Mouse (Mus musculus) telencephalon, adult 2 months (tissue): ENCODE measurements around the gene Alg6.

Source experiments
- DNase-seq: peaks from one replicate; pipeline ENCODE4 v3.0.0-alpha.2; 2011; ENCODE audit warnings: low read depth, low spot score

Alg6 gene

DNA sequence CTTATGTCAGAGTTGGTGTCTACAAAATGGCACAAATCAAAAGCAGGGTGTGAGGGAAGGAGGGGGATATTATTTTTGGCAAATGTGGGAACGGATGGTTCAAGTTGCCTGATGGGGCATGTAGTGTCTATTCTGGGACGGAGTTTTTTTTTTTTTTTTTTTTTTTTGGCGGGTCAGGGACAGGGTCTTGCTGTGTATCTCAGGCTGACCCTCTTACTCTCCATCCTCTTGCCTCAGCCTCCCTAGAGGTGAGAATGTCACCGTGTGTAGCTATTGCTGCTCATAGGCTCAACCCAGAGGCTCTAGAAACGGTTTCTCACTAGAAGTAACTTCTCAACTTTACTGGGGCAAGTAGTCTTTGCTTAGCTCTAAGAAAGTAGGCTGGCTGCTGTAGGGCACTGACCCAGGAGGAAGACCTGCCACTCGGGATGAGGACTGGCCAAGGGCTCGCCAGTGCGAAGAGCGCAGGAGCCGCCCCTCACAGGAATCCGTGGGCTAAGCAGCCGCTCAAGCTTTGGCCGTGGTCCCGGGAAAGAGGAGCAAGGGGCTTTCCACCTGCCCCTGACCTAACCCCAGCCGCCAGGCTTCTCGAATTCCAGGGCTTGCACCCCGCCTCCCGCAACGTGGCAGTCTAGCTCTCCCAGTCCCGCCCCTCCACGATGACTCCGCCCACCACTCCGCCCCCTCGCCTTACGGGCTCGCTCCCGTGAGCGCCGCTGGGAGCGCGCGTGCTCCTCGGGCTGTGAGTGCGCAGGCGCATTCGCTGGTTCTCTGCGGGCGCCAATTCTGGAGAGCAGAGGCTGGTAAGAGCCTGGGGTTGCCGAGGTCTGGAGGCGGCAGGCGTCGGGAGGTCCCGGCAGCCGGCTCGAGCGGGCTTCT lies at the start of gene Alg6:
Alg6 (plus strand) TSS at position 761 of the 879 bp plus-strand sequence.
- peak; percentile 74 for DNase-seq

GRCm38 (mm10) chr4:99670203-99670851 lies 45.1 kb upstream of the Alg6 start:
- no peak for DNase-seq

- DNase-seq, result no peak
Measured at GRCm38 (mm10) chr4:99675191-99675590, 40.3 kb upstream of the Alg6 start.

- no peak for DNase-seq
Measured at GRCm38 (mm10) chr4:99683941-99684340, 31.5 kb upstream of the Alg6 start.

DNA sequence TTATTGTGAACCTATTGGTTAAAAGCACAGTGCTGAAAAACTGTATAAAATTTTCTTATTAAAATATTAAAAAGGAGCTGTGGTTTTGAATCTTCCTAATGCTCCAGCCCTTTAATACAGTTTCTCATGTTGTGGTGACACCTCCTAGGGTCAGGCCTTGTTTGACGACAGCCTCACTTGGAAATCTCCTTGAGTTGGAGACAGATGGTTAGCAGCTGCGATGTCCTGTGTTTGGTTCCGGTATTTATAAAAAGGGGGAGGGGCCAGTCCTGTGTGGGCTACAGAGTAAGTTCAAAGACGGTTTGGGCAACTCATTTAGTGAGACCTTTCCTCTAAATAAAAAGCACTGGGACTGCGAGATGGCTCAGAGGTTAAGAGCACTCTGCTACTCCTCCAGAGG lies 29.2 kb upstream of the Alg6 start:
- DNase-seq, result no peak

- DNase-seq, result no peak
Measured at GRCm38 (mm10) chr4:99712583-99713183, 2.8 kb upstream of the Alg6 start.

GRCm38 (mm10) chr4:99713971-99714370 lies 1.5 kb upstream of the Alg6 start:
- no peak for DNase-seq

- DNase-seq, result no peak
Measured at GRCm38 (mm10) chr4:99715783-99716416, 436 bp downstream of the Alg6 start.

DNA sequence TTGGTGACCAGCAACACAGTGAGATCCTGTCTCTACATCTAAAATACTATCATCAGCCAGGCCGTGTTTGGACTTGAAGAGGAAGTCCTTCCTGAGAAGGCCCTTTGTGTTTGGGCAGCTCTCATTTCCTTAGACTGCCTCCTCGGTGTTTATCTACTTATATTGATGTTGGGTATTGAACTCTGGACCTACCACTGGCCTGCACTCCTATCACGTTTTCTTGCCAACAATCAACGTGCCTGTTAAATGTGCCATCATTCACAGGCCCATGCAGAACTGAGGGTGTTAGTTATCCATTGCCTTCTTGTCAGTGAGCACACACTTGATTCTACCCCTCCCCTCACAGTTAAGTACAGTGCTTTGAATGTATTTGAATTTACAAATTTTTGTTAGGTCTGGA lies 2.4 kb downstream of the Alg6 start:
- DNase-seq, result no peak

DNA sequence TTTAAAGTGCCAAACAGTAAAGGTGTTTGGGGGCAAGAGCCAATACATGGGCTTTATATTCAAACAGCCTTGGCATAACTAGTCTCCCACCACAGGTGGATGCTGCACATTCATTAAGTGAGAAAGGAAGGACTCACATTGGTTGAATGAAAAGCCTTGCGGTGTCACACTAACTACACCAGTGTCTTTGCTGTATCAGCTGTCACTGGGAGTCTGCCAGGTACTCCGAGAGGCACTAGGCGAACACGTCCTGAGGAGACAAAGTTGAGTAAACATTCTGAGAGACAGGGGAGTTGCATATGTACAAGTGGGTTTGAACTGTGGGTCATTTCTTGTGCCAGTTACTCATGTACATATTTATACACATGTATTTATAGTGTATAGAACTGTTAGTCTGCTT lies 8.9 kb downstream of the Alg6 start:
- DNase-seq, result no peak

DNA sequence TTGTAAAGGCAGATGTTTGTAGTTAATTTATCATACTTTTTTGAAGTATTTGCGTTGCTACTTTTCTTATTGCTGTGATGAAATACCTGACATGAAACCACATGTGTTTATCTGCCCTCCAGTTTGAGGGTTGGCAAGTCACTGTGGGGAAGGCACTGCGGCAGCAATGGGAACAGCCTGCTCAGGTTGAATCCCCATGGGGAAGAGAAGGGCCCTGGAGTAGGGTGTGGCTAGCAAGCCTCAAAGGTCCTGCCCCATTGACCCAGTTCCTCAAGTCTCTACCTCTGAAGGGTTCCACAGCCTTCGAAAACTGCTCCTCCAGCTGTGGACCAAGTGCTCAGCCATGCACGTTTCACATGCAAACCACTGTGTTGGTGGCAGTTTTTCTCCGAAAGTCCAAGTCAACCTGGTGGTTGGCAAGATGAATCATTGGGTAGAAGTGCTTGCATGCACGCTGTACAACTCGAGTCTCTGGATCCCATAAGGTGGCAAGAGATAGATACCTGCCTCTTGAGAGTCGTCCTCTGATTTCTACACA lies 10.5 kb downstream of the Alg6 start:
- no peak for DNase-seq

- no peak for DNase-seq
Measured at GRCm38 (mm10) chr4:99739836-99740235, 24.4 kb downstream of the Alg6 start.

DNA sequence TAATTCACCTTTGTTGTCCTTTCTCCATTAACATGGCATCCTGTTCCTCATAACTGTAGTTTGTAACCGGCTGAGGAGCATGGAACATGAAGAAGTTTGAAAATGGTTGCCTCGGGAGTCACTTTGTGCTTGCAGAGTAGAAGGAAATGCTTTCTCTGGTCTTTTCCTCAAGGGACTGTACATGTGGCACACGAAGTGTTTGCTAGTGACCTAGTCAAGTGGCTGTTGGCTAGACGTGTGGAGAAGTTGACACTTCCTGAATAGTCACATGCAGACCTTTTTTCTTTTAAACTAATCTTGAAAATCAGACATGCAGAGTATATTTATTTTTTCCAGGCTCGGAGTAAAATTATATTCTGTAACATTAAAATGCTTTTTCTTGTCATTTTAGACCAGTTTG lies 37.0 kb downstream of the Alg6 start:
- no peak for DNase-seq

GRCm38 (mm10) chr4:99766303-99766702 lies 50.8 kb downstream of the Alg6 start:
- DNase-seq, result no peak

DNA sequence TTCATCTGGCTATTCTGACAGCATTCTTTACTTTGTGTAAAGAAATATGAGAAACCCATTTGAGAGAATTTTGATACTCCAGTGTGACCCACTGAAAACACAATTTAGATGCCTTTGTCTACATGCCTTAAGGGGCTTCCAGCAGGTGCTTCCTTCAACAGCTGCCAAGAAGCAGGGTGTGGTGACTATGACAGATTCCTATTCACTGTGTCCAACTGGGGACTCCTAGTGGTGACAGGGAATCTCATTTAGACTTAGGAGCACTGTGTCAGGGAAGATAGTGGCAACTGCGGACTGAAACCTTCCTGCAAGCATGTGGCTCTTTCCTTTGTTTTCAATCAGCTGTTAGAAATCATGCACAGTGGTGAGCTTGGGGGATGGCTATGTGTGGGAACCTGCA lies 51.3 kb downstream of the Alg6 start:
- peak; percentile 2 for DNase-seq

- no peak for DNase-seq
Measured at GRCm38 (mm10) chr4:99770555-99770954, 55.1 kb downstream of the Alg6 start.

DNA sequence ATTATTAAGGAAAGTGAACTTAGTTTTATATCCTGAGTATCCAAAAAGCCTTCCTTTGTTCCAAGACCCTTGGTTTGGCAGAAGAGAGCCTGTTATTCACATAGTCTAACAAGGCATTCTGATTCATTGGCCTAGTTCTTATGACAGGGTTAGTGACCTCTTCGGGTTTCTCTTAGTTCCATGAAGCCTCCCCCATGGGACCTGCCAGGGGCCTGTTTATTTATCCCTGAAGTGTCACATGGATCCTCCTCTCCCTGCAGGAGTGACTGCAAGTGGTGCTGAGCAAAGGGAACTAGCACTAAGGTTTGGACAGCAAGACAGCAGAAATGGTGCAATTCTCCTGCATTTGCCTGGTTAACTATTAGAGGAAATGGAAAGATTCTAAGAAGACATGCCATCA lies 57.6 kb downstream of the Alg6 start:
- DNase-seq, result no peak

DNA sequence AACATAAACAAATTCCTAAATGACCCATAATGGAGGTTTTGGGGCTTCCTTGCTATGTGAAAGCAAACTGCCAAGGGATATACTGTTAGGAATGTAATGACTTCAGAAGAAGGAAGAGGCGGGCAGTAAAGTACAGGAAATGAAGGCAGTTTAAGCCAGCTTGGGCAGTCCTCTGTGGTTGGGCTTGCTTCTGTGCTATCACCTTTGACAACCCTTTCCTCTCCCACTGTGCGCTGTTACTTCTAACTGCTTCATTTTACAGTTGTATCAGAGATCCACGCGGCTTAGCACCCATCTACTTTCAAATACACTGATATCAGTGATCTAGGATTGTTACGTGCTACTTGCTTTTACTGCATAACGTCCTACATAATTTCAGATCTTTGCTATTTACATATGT lies 76.9 kb downstream of the Alg6 start:
- no peak for DNase-seq
